Mouse (Mus musculus): ENCODE measurements around the gene Oaf. TPM values are rescaled to one million over a fixed set of nuclear protein-coding genes. Genes with fewer than 3 reads are reported as not detected.

The Oaf gene
- polyA plus RNA-seq, 1 experiment, result 10.8 TPM

- WGBS, result 96% methylated on average over 10 of the region's 10 CpGs
- no peaks in the 10 kb centered on the region for H3K36me3 ChIP-seq (ENCODE audit: control insufficient read depth, insufficient read depth, low read length)
- H3K4me3 ChIP-seq (ENCODE audit: control insufficient read depth, insufficient read depth, low read length), result no peak overlapping the region
- H3K4me1 ChIP-seq (replicated peaks; ENCODE audit: control insufficient read depth, insufficient read depth, low read length), result no peaks in the 10 kb centered on the region
- DNase-seq, result no peak
- TF ChIP-seq CTCF (IDR thresholded peaks at IDR 0.05; ENCODE audit: borderline replicate concordance, control insufficient read depth, extremely low read depth, insufficient read depth, low read length, poor library complexity) (no peak), POLR2A (IDR thresholded peaks at IDR 0.05; ENCODE audit: control insufficient read depth, extremely low read depth, insufficient read depth, low read length, poor library complexity) (no peak)
- H3K27ac ChIP-seq (ENCODE audit: control insufficient read depth, insufficient read depth, low read length), result no peak overlapping the region
- no peaks in the 10 kb centered on the region for H3K27me3 ChIP-seq (ENCODE audit: control insufficient read depth, insufficient read depth, low read length)
These were observed 10.3 kb downstream of the Oaf start for GRCm38 (mm10) chr9:43229398-43229895.

GRCm38 (mm10) chr9:43228745-43229144, 11.0 kb downstream of the Oaf start:
- Histone ChIP-seq H3K36me3 (ENCODE audit: control insufficient read depth, insufficient read depth, low read length) (no peaks in the 10 kb centered on the region), H3K27me3 (ENCODE audit: control insufficient read depth, insufficient read depth, low read length) (no peaks in the 10 kb centered on the region), H3K4me3 (ENCODE audit: control insufficient read depth, insufficient read depth, low read length) (no peak overlapping the region), H3K27ac (ENCODE audit: control insufficient read depth, insufficient read depth, low read length) (no peak overlapping the region), H3K4me1 (replicated peaks; ENCODE audit: control insufficient read depth, insufficient read depth, low read length) (no peaks in the 10 kb centered on the region)
- TF ChIP-seq POLR2A (IDR thresholded peaks at IDR 0.05; ENCODE audit: control insufficient read depth, extremely low read depth, insufficient read depth, low read length, poor library complexity) (no peak), CTCF (IDR thresholded peaks at IDR 0.05; ENCODE audit: borderline replicate concordance, control insufficient read depth, extremely low read depth, insufficient read depth, low read length, poor library complexity) (no peak)
- no peak for DNase-seq
- WGBS, result 92% methylated on average over 2 of the region's 2 CpGs

GRCm38 (mm10) chr9:43227626-43228025, 12.1 kb downstream of the Oaf start:
- WGBS, result 87% methylated on average over 8 of the region's 8 CpGs
- no peak for DNase-seq
- Histone ChIP-seq H3K27me3 (ENCODE audit: control insufficient read depth, insufficient read depth, low read length) (no peaks in the 10 kb centered on the region), H3K4me3 (ENCODE audit: control insufficient read depth, insufficient read depth, low read length) (no peak overlapping the region), H3K27ac (ENCODE audit: control insufficient read depth, insufficient read depth, low read length) (no peak overlapping the region), H3K36me3 (ENCODE audit: control insufficient read depth, insufficient read depth, low read length) (no peaks in the 10 kb centered on the region), H3K4me1 (replicated peaks; ENCODE audit: control insufficient read depth, insufficient read depth, low read length) (no peaks in the 10 kb centered on the region)
- no peak for TF ChIP-seq POLR2A (IDR thresholded peaks at IDR 0.05; ENCODE audit: control insufficient read depth, extremely low read depth, insufficient read depth, low read length, poor library complexity)
- no peak for TF ChIP-seq CTCF (IDR thresholded peaks at IDR 0.05; ENCODE audit: borderline replicate concordance, control insufficient read depth, extremely low read depth, insufficient read depth, low read length, poor library complexity)

- H3K27me3 ChIP-seq (ENCODE audit: control insufficient read depth, insufficient read depth, low read length), result no peaks in the 10 kb centered on the region
- no peak overlapping the region for H3K27ac ChIP-seq (ENCODE audit: control insufficient read depth, insufficient read depth, low read length)
- no peak overlapping the region for H3K4me3 ChIP-seq (ENCODE audit: control insufficient read depth, insufficient read depth, low read length)
- DNase-seq, result no peak
- no peak for TF ChIP-seq POLR2A (IDR thresholded peaks at IDR 0.05; ENCODE audit: control insufficient read depth, extremely low read depth, insufficient read depth, low read length, poor library complexity)
- no peak for TF ChIP-seq CTCF (IDR thresholded peaks at IDR 0.05; ENCODE audit: borderline replicate concordance, control insufficient read depth, extremely low read depth, insufficient read depth, low read length, poor library complexity)
- no peaks in the 10 kb centered on the region for H3K36me3 ChIP-seq (ENCODE audit: control insufficient read depth, insufficient read depth, low read length)
- no peaks in the 10 kb centered on the region for H3K4me1 ChIP-seq (replicated peaks; ENCODE audit: control insufficient read depth, insufficient read depth, low read length)
- 90% methylated on average over 9 of the region's 9 CpGs for WGBS
These were observed 13.0 kb downstream of the Oaf start for GRCm38 (mm10) chr9:43226573-43227160.

- TF ChIP-seq CTCF (IDR thresholded peaks at IDR 0.05; ENCODE audit: borderline replicate concordance, control insufficient read depth, extremely low read depth, insufficient read depth, low read length, poor library complexity) (no peak), POLR2A (IDR thresholded peaks at IDR 0.05; ENCODE audit: control insufficient read depth, extremely low read depth, insufficient read depth, low read length, poor library complexity) (no peak)
- 83% methylated on average over 2 of the region's 2 CpGs for WGBS
These were observed 14.2 kb downstream of the Oaf start for GRCm38 (mm10) chr9:43225481-43225880.

GRCm38 (mm10) chr9:43224771-43225355, 14.8 kb downstream of the Oaf start:
- H3K4me1 ChIP-seq (replicated peaks; ENCODE audit: control insufficient read depth, insufficient read depth, low read length), result no peaks in the 10 kb centered on the region
- 93% methylated on average over 11 of the region's 11 CpGs for WGBS
- no peak overlapping the region for H3K27ac ChIP-seq (ENCODE audit: control insufficient read depth, insufficient read depth, low read length)
- H3K4me3 ChIP-seq (ENCODE audit: control insufficient read depth, insufficient read depth, low read length), result no peak overlapping the region
- H3K36me3 ChIP-seq (ENCODE audit: control insufficient read depth, insufficient read depth, low read length), result no peaks in the 10 kb centered on the region
- no peak for TF ChIP-seq POLR2A (IDR thresholded peaks at IDR 0.05; ENCODE audit: control insufficient read depth, extremely low read depth, insufficient read depth, low read length, poor library complexity)
- no peak for TF ChIP-seq CTCF (IDR thresholded peaks at IDR 0.05; ENCODE audit: borderline replicate concordance, control insufficient read depth, extremely low read depth, insufficient read depth, low read length, poor library complexity)
- DNase-seq, result no peak
- no peaks in the 10 kb centered on the region for H3K27me3 ChIP-seq (ENCODE audit: control insufficient read depth, insufficient read depth, low read length)

More at GRCm38 (mm10) chr9:43225481-43225880, 14.2 kb downstream of the Oaf start:
- Histone ChIP-seq H3K4me3 (ENCODE audit: control insufficient read depth, insufficient read depth, low read length) (no peak overlapping the region), H3K4me1 (replicated peaks; ENCODE audit: control insufficient read depth, insufficient read depth, low read length) (no peaks in the 10 kb centered on the region), H3K27me3 (ENCODE audit: control insufficient read depth, insufficient read depth, low read length) (no peaks in the 10 kb centered on the region), H3K27ac (ENCODE audit: control insufficient read depth, insufficient read depth, low read length) (no peak overlapping the region), H3K36me3 (ENCODE audit: control insufficient read depth, insufficient read depth, low read length) (no peaks in the 10 kb centered on the region)
- DNase-seq, result no peak
